Mouse (Mus musculus): ENCODE measurements at regions not wholly inside any gene's neighbourhood (a gene's known extent, or its start where the extent isn't known, plus 50 kb on each side); places are given as distances from the start of the nearest gene placed in this dataset.
"Not testable (repeated sequence)": the region's sequence is repeated elsewhere in the genome, so short reads cannot be mapped to it uniquely, and the experiment has no call there.

DNA sequence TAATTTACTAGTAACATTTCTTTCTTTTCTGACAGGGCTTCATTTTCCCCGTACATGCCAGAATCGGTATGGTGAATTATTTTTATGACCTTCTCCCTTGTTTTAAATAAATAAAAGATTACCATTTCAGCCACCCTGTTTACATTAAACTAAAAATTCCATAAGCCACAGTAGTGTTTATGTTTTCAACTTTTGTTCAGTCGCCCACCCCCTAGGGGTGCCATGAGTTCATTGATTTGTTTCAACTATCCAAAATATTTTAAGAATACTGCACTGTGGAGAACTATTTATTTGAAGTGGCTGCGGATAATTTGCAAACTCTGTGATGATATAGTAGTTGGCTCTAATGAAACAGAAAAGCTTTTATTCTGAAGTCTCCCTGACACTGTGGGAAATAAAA is 132.9 kb downstream of the Tfec start:
- Histone ChIP-seq H3K9me3 (ENCODE audit: control insufficient read depth, low read length) (no peaks in the 10 kb centered on the region), H3K36me3 (ENCODE audit: control insufficient read depth, insufficient read depth, low read length) (no peaks in the 10 kb centered on the region), H3K4me3 (ENCODE audit: low read depth, low read length) (no peak overlapping the region), H3K27ac (ENCODE audit: low read depth, low read length) (no peak overlapping the region), H3K9ac (ENCODE audit: low read length) (no peak overlapping the region), H3K4me2 (ENCODE audit: low read depth, low read length, severe bottlenecking) (no peak overlapping the region), H3K27me3 (ENCODE audit: control insufficient read depth, insufficient read depth, low read length) (no peaks in the 10 kb centered on the region; the same call in 1 of the 2 replicates), H3K4me1 (replicated peaks; ENCODE audit: control insufficient read depth, insufficient read depth, low read length) (no peaks in the 10 kb centered on the region)
- no peak for ATAC-seq (replicated peaks; ENCODE audit: low FRiP score)
- 71% methylated on average over 4 of the region's 4 CpGs for WGBS
- DNase-seq (ENCODE audit: low spot score): no peak

DNA sequence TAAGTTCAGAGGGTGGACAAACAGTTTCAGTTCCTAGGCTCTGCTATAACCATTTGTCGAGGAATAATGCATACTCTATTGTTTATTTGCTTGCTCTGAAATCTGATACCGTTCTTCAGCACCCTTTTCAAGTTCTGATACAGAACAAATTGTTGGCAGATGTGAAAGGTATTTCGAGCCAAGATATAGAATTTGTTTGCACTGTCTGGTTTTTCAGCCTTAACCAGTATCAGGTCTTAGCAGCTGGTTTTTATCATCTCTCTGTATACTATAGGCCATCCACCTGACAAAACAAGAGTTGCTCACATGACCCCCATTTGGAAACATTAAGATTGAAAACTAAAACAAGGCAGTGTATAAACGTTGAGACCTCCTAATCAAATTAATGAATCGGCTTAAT is 133.5 kb downstream of the Tfec start:
- Histone ChIP-seq H3K4me2 (ENCODE audit: low read depth, low read length, severe bottlenecking) (no peak overlapping the region), H3K27me3 (ENCODE audit: control insufficient read depth, insufficient read depth, low read length) (no peaks in the 10 kb centered on the region; the same call in 1 of the 2 replicates)
- 73% methylated on average over 5 of the region's 5 CpGs for WGBS

DNA sequence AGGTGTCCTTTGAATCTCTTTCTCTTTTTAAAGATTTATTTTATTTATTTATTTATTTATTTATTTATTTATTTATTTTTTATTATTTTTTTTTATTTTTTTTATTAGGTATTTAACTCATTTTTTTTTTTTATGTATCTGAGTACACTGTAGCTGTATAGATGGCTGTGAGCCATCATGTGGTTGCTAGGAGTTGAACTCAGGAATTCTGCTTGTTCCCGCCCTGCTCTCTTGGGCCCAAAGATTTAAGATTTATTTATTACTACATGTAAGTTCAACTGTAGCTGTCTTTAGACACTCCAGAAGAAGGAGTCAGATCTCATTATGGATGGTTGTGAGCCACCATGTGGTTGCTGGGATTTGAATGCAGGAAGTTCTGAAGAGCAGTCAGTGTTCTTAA is 143.2 kb downstream of the Tfec start:
- 83% methylated on average over 1 of the region's 1 CpGs for WGBS
- ATAC-seq (replicated peaks; ENCODE audit: low FRiP score): not testable (repeated sequence)

More for the DNA sequence above, 133.5 kb downstream of the Tfec start:
- Histone ChIP-seq H3K9ac (ENCODE audit: low read length) (no peak overlapping the region), H3K9me3 (ENCODE audit: control insufficient read depth, low read length) (no peaks in the 10 kb centered on the region), H3K4me3 (ENCODE audit: low read depth, low read length) (no peak overlapping the region), H3K27ac (ENCODE audit: low read depth, low read length) (no peak overlapping the region), H3K36me3 (ENCODE audit: control insufficient read depth, insufficient read depth, low read length) (no peaks in the 10 kb centered on the region), H3K4me1 (replicated peaks; ENCODE audit: control insufficient read depth, insufficient read depth, low read length) (no peaks in the 10 kb centered on the region)
- DNase-seq (ENCODE audit: low spot score) (no peak), ATAC-seq (replicated peaks; ENCODE audit: low FRiP score) (no peak)

DNA sequence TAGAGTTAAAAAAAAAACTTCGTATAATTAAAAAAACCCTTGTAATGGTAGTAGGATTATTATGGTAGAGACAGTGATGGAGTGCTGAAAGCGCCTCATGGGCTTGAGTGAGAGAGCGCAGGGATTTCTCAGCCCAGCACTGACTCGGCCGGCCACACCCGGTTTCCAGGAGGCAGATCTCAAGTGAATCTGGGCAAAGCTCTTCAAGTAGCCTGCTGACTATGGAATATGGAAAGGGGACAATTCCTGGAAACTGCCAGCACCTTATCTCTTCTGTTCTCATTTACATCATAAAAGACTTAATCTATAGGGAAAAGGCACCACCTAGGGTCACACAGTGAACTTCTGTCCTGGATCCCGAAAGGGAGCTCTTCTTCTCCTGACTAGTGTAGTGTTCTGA is 165.1 kb downstream of the Tfec start:
- ATAC-seq (replicated peaks; ENCODE audit: low FRiP score): no peak
- no peaks in the 10 kb centered on the region for H3K36me3 ChIP-seq (ENCODE audit: control insufficient read depth, insufficient read depth, low read length)
- no peaks in the 10 kb centered on the region for H3K9me3 ChIP-seq (ENCODE audit: control insufficient read depth, low read length)
- H3K27ac ChIP-seq (ENCODE audit: low read depth, low read length): no peak overlapping the region
- DNase-seq (ENCODE audit: low spot score): no peak
- H3K4me1 ChIP-seq (replicated peaks; ENCODE audit: control insufficient read depth, insufficient read depth, low read length): 0 out of 2 replicates have a peak, but pooled peaks cover 2% of the 10 kb centered on the region
- WGBS: 67% methylated on average over 7 of the region's 7 CpGs
- H3K27me3 ChIP-seq (ENCODE audit: control insufficient read depth, insufficient read depth, low read length): no peaks in the 10 kb centered on the region
- H3K4me2 ChIP-seq (ENCODE audit: low read depth, low read length, severe bottlenecking): no peak overlapping the region
- H3K9ac ChIP-seq (ENCODE audit: low read length): no peak overlapping the region
- no peak overlapping the region for H3K4me3 ChIP-seq (ENCODE audit: low read depth, low read length)

More for the DNA sequence above, 143.2 kb downstream of the Tfec start:
- H3K4me3 ChIP-seq (ENCODE audit: low read depth, low read length); H3K36me3 ChIP-seq (ENCODE audit: control insufficient read depth, insufficient read depth, low read length); H3K27ac ChIP-seq (ENCODE audit: low read depth, low read length); H3K4me1 ChIP-seq (replicated peaks; ENCODE audit: control insufficient read depth, insufficient read depth, low read length); H3K9ac ChIP-seq (ENCODE audit: low read length); DNase-seq (ENCODE audit: low spot score); H3K27me3 ChIP-seq (ENCODE audit: control insufficient read depth, insufficient read depth, low read length); H3K9me3 ChIP-seq (ENCODE audit: control insufficient read depth, low read length); H3K4me2 ChIP-seq (ENCODE audit: low read depth, low read length, severe bottlenecking): not testable (repeated sequence)

DNA sequence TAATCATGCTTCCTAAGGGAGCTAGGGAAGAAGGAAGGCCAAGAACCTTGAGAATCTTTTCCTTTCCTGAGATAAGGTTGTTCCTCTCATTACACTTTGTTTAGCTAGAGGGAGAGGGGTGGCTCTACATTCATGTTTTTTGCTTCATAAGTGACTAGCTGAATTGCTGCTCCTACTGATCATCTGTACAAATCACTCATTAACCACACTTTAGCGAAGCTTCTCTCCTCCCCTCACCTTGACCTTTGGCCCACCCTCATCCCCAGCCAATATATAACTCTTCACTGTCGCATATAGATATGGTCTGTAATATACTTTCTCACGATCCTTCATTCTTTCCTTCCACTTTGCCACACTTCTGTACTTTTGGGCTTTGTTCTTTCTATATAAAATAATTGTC is 166.1 kb downstream of the Tfec start:
- H3K27ac ChIP-seq (ENCODE audit: low read depth, low read length): no peak overlapping the region
- H3K4me3 ChIP-seq (ENCODE audit: low read depth, low read length): no peak overlapping the region
- no peak overlapping the region for H3K9ac ChIP-seq (ENCODE audit: low read length)
- no peak overlapping the region for H3K4me2 ChIP-seq (ENCODE audit: low read depth, low read length, severe bottlenecking)
- ATAC-seq (replicated peaks; ENCODE audit: low FRiP score) (no peak), DNase-seq (ENCODE audit: low spot score) (no peak)
- H3K9me3 ChIP-seq (ENCODE audit: control insufficient read depth, low read length): no peaks in the 10 kb centered on the region
- H3K4me1 ChIP-seq (replicated peaks; ENCODE audit: control insufficient read depth, insufficient read depth, low read length): 0 out of 2 replicates have a peak, but pooled peaks cover 2% of the 10 kb centered on the region
- 87% methylated on average over 3 of the region's 3 CpGs for WGBS
- no peaks in the 10 kb centered on the region for H3K36me3 ChIP-seq (ENCODE audit: control insufficient read depth, insufficient read depth, low read length)
- no peaks in the 10 kb centered on the region for H3K27me3 ChIP-seq (ENCODE audit: control insufficient read depth, insufficient read depth, low read length)

DNA sequence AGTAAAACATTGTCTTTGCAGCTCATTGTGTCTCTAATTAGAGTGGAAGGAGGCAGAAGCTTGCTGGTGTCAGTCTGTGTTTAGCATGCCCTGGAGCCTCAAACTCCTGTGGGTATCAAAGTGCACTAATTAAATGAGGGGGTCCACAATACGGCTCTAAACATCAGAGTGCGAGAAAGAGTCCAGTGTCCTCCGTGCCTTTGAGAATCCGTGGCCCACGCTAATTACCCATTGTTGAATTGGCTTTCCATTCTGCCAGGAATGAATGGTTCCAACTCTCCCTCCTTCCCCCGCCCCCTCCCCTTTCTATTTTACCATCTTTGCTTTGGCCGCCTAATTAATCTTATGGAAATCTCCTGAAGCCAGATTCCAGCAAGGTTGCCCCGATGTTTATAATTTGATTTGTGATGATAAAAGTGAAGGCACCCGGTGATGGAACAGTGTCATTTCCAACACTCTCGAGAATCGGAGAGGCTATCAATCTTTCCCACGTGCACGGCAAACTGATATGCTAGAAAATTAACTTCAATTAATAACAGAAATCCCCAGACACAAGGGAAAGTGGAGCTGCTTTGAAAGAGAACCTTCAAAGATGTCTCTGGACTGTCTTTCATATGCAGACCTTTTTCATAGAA is 170.9 kb downstream of the Tfec start:
- no peak overlapping the region for H3K4me3 ChIP-seq (ENCODE audit: low read depth, low read length)
- H3K36me3 ChIP-seq (ENCODE audit: control insufficient read depth, insufficient read depth, low read length): no peaks in the 10 kb centered on the region
- WGBS: 7% methylated on average over 13 of the region's 13 CpGs
- H3K9me3 ChIP-seq (ENCODE audit: control insufficient read depth, low read length): no peaks in the 10 kb centered on the region
- 0 out of 2 replicates have a peak, but pooled peaks cover 2% of the 10 kb centered on the region for H3K4me1 ChIP-seq (replicated peaks; ENCODE audit: control insufficient read depth, insufficient read depth, low read length)
- DNase-seq (ENCODE audit: low spot score) (peak; percentile 81), ATAC-seq (replicated peaks; ENCODE audit: low FRiP score) (peak; percentile 96)
- H3K27ac ChIP-seq (ENCODE audit: low read depth, low read length): no peak overlapping the region
- H3K27me3 ChIP-seq (ENCODE audit: control insufficient read depth, insufficient read depth, low read length): no peaks in the 10 kb centered on the region
- H3K4me2 ChIP-seq (ENCODE audit: low read depth, low read length, severe bottlenecking): peak overlapping the region; percentile 22; the same call in 1 of the 2 replicates
- no peak overlapping the region for H3K9ac ChIP-seq (ENCODE audit: low read length)

DNA sequence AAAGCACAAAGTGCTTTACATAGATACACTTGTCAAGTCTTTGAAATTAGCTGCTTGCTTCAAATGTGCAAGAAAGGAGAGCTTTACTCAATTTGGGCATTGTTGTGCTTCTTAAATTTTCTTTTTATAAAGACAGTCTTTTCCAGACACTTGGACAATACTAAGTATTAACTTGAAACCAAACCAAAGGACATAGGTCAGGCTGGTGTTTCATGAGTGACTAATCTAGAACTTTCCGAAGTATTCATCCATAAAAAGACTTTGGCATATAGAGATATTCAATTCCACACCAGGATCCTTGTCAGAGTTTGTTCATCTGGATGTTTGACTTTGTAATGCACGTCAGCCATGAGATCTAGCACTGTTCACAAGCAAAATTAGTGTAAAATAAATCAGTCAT is 173.0 kb downstream of the Tfec start:
- Histone ChIP-seq H3K9me3 (ENCODE audit: control insufficient read depth, low read length) (no peaks in the 10 kb centered on the region), H3K9ac (ENCODE audit: low read length) (no peak overlapping the region), H3K4me1 (replicated peaks; ENCODE audit: control insufficient read depth, insufficient read depth, low read length) (no peaks in the 10 kb centered on the region), H3K27me3 (ENCODE audit: control insufficient read depth, insufficient read depth, low read length) (no peaks in the 10 kb centered on the region), H3K27ac (ENCODE audit: low read depth, low read length) (no peak overlapping the region), H3K36me3 (ENCODE audit: control insufficient read depth, insufficient read depth, low read length) (no peaks in the 10 kb centered on the region), H3K4me3 (ENCODE audit: low read depth, low read length) (no peak overlapping the region), H3K4me2 (ENCODE audit: low read depth, low read length, severe bottlenecking) (no peak overlapping the region)
- WGBS: 87% methylated on average over 2 of the region's 2 CpGs
- no peak for ATAC-seq (replicated peaks; ENCODE audit: low FRiP score)
- no peak for DNase-seq (ENCODE audit: low spot score)

DNA sequence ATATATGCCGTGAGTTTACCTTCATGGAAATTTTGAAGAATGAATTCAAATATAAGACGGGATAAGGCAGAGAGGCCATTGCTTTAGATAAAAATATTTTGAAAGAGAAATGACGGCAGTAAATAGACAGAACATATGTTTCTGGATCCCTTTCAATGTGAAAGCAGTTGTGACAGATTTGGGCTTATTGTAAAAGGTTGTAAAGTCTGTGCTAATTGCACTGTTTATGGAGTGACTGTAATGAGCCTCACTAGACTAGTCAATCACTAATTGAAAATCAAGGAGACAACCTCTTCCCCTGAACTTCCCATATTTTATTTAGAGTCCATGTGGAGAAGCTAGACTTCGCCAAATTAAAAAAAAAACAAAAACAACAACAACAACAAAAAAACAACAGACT is 193.7 kb downstream of the Tfec start:
- Histone ChIP-seq H3K9me3 (ENCODE audit: control insufficient read depth, low read length) (no peaks in the 10 kb centered on the region), H3K27ac (ENCODE audit: low read depth, low read length) (no peak overlapping the region), H3K9ac (ENCODE audit: low read length) (no peak overlapping the region), H3K4me2 (ENCODE audit: low read depth, low read length, severe bottlenecking) (no peak overlapping the region), H3K27me3 (ENCODE audit: control insufficient read depth, insufficient read depth, low read length) (no peaks in the 10 kb centered on the region), H3K36me3 (ENCODE audit: control insufficient read depth, insufficient read depth, low read length) (no peaks in the 10 kb centered on the region), H3K4me3 (ENCODE audit: low read depth, low read length) (no peak overlapping the region), H3K4me1 (replicated peaks; ENCODE audit: control insufficient read depth, insufficient read depth, low read length) (no peaks in the 10 kb centered on the region)
- DNase-seq (ENCODE audit: low spot score) (no peak), ATAC-seq (replicated peaks; ENCODE audit: low FRiP score) (no peak)
- 87% methylated on average over 4 of the region's 4 CpGs for WGBS

DNA sequence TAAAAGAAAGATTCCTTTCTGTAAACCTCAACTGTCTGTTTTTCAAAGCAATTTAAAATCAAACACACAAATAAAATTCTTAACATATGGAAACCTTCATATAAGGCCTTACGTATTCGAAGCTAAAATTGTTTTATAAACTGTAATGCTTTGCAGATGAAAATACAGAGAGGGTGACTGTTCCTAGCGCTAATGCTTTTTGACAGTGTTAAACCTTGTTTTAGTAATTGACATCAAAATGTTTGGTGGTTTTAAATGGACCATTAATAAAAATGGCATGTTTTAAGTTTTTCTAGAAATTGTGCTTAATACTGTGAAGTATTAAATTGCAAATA is 194.9 kb downstream of the Tfec start:
- no peaks in the 10 kb centered on the region for H3K9me3 ChIP-seq (ENCODE audit: control insufficient read depth, low read length)
- WGBS: 84% methylated on average over 3 of the region's 3 CpGs
- no peaks in the 10 kb centered on the region for H3K36me3 ChIP-seq (ENCODE audit: control insufficient read depth, insufficient read depth, low read length)
- H3K4me2 ChIP-seq (ENCODE audit: low read depth, low read length, severe bottlenecking): no peak overlapping the region
- ATAC-seq (replicated peaks; ENCODE audit: low FRiP score) (no peak), DNase-seq (ENCODE audit: low spot score) (no peak)
- H3K27ac ChIP-seq (ENCODE audit: low read depth, low read length): no peak overlapping the region
- H3K27me3 ChIP-seq (ENCODE audit: control insufficient read depth, insufficient read depth, low read length): no peaks in the 10 kb centered on the region
- no peak overlapping the region for H3K9ac ChIP-seq (ENCODE audit: low read length)
- H3K4me1 ChIP-seq (replicated peaks; ENCODE audit: control insufficient read depth, insufficient read depth, low read length): no peaks in the 10 kb centered on the region
- no peak overlapping the region for H3K4me3 ChIP-seq (ENCODE audit: low read depth, low read length)
